Mouse (Mus musculus) adrenal gland, postnatal 4 days (tissue): Measurements from ENCODE around the gene Ahnak. TPM values are rescaled to one million over a fixed set of nuclear protein-coding genes. Genes with fewer than 3 reads are reported as not detected.
"Not testable (repeated sequence)": the region's sequence is repeated elsewhere in the genome, so short reads cannot be mapped to it uniquely, and the experiment has no call there.

ENCODE experiments used
- DNase-seq, 2 experiments: peaks; one replicate each; pipeline ENCODE4 v3.0.0; 2021 to 2022; ENCODE audit warnings: low spot score in 2 of 2, mixed read lengths in 2 of 2
- total RNA-seq, 2 experiments: library from RNA; stranded (reverse); gene quantifications; 2 replicates each; pipeline ENCODE4 v1.2.3; 2021

Ahnak gene
- total RNA-seq, 2 experiments from 2014 or later: 125 to 131 TPM

DNA sequence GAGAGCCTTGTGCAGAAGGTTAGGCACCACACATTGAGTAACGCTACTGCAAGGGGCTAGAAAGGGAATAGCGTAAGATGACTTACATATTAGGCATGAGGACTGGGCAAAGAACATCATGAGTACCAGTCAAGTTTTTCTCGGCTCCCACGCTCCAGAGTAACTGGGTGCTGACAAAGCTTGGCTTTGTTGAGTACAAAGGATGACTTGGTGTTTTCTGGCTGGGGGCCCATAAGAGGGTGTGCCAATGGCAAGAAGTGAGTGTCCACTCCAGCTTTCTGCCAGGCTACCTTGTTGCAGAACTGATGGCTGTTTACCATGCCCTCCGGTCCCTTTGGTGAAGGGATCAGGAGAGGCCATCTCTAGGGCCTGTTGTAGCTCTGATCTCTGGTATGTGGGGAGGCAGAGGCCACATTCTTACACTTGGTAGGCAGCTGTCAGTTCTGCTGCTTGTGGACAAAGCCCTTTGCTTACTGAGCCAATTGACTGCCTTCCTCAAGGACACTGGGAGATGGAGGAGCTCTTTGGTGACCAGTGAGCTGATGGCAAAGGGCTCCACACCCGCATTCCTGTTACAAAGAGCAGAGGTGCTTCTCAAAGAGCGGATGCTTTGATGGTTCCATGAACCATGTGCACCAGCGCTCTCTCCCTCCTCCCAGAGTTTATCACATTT lies 72.3 kb downstream of the Ahnak start:
- no peak for DNase-seq

DNA sequence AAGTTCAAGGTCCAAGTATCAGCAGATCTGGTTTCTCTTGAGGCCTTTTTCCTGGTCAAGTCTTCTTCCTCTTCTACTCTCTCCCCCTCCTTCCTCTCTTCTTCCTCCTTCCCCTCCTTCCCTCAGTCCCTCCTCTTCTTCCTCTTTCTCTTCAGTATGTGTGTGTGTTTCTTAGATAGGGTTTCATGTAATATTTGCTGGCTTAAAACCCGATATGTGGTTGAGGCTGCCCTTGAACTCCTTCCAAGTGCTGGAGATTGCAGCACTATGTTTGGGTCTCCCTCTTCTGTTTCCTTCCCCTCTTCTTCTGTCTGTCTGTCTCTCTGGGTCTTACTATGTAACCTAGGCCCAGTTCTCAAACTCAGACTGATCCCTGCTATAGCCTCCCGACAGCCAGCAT lies 73.7 kb downstream of the Ahnak start:
- no peak for DNase-seq

DNA sequence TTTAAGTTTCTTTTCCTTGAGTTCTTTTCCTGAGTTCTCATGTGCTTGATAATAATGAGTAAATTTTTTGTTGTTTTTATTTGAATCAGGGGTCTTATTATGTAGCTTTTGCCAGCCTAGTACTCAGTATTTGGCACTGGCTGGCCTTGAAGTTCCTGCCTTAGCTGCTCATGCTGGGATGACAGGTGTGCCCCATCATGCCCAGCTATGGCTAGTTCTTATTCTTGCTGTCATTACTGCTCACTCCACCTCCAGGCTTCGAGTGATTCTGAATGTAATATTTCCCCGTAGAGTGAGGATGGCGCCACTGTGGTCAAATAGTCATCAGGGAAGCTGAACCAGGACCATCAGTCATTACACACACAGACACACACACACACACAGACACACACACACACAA lies 74.7 kb downstream of the Ahnak start:
- DNase-seq: no peak

DNA sequence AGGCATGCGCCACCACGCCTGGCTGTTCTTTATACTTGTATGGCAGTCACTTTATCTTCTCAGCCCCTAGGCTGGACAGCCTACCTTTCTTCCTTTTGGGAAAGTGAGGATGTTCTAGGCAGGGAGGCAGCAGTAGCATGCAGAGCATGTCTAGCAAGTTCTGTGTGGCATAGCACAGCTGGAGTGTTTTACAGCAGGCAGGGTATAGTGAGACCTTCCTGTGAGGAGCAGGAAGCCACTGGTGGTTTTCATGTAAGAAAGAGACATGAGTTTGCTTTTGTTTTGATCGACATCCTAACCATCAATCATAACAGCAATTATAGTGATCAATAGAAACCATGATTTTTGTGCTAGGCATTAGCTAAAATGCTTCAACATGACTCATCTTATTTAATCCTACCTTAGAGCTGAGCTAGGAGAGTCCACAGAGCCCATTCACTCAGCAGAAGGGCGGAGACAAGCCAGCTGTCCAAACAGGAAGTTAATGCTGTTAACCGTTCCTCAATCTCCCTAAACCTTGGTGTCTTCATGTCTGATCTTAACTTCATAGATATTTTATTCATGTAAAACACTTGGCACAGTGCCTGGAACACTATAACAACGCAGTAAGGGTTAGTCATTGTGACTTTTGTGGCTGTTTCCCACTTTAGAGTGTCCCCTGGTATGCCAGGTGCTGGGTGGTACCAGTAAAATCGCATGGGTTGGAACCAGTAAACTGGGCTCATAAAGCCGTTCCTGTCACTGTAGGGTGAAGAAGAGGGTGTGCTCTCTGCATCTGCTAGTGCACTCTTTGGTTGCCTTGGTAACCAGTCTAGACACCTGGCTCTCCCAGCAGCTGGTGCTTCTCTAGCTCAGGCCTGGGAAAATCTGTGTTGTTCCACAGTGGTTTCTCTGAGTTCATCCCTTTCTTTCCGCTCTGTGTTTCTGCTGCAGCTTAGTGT lies 76.8 kb downstream of the Ahnak start:
- DNase-seq: no peak

DNA sequence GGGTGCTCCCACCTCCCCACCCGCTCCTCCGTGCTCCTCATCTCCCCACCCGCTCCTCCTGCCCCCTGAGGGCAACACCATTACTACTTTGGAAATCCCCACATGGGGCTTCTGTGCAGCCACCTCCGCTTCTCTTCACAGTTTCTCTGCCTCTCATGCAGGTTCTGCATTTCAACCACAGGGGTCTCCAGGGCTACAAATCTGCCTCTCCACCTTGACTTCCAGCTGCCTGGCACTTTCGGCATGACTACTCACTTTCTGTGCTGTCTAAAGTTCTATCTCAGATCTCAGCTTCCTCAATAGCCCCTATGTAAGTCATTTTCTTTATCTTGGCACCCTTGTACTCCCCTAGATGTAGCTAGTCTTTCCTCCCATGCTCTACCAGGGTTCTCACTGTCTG lies 78.2 kb downstream of the Ahnak start:
- no peak for DNase-seq

DNA sequence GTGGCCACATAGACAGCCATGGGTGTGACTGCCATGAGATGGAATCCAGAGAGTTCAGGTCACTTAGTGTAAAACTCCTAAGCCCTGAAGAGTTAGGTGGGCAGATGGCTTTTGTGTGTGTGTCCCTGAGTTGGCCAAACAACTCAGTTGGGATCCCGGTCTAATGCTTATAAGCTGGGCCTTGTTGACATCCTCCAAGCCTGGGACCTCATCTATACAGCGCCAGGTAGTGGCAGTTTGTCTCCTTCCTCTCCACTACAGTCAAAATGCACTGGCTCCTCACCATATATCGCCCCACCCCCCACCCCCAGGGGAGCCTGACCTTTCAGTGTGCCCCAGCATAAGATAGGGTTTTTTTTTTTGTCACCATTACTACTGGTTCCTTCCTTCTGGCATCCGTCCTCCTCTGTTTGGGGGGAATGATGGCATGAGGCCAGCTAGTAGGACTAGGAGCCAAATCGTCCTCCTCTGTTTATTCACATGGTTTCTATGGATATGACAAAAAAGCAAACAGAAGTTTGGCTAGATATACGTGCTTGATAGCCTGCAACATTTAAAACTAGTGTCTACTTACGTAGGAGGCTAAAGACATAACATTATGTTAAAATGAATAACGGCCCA lies 80.7 kb downstream of the Ahnak start:
- DNase-seq: no peak

DNA sequence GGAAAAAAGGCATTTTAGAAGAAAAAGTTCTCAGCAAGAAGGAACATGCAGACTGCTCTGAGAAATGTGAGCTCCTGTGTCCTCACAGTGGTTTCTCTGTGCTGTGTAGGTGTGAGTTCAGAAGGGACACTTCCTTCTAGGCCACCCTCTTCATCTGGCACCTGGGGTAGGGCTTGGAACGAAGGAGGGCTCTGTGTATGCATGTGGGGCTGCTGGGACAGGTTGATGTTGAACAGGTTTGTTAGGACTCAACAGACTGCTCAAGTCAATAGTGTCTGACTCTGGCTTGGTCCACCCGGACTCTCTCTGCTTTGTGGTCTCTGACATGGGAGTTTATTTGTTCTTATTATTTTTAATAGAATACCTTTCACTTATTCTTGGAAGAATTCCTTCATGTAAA lies 81.2 kb downstream of the Ahnak start:
- DNase-seq: no peak

DNA sequence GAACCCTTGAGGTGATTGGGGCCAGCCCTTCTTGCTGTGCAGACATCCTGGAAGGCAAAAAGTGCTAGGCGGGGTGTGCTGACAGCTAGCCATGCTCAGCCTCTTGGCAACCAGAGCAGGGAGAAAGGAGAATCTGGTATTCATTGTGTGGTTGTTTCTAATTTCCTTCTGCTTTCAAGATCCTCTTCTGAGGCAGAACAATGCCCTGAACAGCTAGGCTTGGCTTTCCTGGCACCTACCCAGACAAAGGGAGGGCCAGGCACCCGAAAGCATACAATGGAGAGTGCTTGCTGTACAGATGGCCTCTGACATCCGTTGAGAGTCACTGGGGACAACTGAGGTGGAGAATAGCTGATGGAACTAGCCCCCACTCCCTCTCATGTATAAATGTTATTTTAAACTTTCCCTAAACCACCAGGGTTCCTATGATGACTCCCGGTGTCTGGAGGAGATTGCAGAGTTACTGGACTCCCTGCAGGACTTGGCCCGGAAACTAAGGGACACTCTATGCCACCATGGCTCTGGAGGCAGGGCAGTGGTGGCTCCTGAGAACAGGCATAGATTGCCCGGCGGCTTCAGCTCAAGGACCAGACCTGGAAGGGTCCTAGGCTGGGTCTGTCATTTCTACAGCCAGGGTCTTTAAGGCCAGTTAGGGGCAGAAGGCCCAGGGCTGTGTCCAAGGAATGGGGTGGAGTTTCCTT lies 82.5 kb downstream of the Ahnak start:
- no peak for DNase-seq

DNA sequence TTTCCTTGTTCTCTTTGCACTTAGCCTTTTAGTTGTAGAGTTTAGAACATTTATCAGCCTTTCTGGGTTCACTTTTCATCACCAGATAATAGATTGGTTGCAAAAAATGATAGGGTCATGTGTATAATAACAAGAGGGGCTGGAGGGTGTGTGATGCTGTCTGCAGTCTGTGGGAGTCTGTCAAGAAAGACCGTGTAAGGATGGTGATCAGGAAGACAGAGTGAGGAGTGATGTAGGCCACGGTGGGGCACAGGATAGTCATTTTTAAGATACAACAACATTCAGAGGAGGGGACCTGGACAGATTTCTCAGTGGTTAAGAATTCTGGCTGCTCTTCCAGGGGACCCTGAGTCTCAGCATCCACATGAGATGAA lies 83.1 kb downstream of the Ahnak start:
- DNase-seq: no peak

DNA sequence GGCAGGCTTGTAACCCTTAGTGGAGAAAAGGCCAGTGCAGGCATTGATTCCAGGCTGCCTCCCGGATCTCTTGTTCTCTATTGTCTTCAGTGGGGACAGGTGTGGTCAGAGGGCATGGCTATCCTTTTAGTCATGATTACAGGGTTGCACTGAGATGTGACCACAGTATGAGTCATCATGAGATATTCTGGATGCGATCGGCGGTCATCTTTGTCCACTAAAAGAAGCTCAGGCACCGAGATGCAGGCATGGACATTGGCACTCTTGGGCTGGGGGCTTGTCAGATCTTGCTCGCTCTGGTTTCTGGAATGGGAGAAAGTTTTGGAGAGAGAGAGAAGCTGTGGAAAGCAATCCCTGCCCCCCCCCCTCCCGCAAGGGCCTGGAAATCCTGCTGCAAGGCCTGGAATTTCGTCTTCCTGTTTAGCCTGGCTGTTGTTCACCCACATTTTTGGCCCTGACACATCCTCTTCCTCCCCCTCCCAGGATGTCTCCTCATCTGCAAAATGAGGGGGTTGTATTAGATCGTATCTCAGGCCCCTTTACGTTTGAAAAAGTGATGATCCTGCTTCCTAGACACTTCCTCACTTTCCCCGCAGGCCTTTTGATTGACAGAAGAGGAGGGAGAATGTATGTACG lies 84.8 kb downstream of the Ahnak start:
- no peak for DNase-seq

DNA sequence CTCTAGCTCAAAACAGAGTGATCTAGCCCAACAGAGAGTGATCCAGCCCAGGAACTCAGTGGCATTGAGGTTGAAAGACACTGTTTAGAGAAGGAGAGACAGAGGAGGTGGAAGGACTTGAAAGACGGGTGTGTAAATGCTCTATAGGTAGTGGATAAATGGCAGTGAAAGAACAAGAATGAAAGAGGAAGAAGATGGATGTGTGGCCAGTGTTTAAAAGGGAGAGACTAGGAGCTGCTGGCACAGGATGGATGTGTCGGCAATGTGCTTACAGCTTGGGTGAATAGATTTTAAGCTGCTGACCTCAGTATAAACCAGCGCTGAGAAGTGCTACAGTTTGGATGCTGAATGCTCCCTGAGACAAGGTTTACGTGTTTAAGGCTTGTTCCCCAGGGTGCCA lies 85.3 kb downstream of the Ahnak start:
- DNase-seq: no peak

DNA sequence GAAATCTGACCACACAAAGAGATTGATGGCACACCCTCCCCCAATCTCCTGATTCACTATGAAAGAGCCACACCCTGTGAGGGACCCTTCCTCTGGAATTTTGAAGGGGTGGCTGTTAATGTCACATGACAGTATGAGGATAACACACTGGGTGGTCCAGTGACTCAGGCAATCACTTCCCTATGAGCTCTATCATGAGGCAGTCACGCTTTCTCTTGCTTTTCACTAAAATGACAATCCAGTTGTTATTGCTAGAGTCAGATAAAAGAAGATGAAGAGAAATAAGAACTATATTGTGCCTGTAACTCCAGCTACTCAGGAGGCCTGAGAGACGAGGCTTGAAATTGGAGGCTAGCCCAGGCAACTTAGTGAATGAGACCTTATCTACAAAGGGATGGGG lies 86.5 kb downstream of the Ahnak start:
- DNase-seq: no peak

DNA sequence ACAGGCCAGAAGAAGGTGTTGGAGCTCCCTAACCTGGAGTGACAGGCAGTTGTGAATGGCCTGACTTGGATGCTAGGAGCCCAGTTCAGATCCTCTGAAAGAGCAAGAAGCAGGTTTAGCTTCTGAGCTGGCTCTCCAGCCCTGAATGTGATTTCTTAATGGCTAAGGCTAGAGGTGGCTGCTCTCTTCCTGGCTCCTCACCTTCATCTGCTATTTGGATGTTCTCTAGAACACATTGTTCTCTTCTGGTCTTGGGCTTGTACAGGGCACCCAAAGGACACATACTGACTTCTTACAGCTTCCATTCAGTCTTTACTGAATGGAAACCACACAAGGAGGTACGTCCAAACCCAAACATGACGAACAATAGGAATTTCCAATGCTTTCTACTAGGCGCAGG lies 87.0 kb downstream of the Ahnak start:
- no peak for DNase-seq

DNA sequence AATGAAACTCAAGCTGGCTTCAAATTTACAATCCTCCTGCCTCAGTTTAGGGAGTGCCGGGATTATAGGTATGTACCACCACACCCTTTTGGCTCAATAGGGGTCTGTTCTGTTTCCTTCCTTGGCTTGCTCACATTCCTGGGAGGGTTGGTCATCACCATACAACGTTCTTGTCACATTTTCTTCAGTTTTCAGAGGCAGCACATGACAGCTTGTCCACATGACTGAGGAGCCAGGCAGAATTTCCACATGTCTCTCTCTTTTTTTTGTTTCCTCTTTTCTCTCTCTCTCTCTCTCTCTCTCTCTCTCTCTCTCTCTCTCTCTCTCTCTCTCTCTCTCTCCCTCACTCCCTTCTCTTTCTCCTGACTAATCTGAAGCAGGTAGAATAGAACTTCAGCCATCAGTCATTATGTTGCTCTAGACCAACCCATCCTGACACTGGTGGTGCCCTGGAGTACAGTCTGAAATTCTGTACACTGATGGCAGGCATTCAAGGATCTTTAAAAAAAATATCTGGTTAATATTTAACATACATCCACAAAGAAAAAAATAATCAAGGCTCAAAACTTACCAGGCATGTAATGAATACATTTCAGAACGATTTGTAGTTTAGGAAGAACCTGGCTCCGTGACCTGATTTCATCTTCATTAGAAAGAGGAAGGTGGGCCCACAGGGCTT lies 88.0 kb downstream of the Ahnak start:
- no peak for DNase-seq

DNA sequence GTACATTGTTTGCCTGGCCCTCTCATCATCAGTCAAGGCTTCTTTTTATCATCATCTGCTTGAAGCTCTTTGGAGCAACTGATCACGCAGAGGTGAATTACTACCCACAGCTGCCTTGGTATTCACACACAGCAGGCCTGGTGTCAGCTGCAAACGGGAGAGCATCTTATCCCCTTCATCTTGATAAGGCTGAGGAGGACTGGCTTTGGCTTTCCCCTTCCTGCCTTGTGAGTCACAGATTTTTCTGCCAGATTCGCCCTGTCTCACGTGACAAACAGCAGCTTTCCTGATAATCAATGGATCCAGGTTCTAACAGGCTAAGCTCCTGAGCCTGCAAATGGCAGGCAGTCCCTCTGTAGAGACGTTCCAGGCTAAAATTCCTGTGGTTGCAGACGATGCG lies 90.8 kb downstream of the Ahnak start:
- DNase-seq: no peak

DNA sequence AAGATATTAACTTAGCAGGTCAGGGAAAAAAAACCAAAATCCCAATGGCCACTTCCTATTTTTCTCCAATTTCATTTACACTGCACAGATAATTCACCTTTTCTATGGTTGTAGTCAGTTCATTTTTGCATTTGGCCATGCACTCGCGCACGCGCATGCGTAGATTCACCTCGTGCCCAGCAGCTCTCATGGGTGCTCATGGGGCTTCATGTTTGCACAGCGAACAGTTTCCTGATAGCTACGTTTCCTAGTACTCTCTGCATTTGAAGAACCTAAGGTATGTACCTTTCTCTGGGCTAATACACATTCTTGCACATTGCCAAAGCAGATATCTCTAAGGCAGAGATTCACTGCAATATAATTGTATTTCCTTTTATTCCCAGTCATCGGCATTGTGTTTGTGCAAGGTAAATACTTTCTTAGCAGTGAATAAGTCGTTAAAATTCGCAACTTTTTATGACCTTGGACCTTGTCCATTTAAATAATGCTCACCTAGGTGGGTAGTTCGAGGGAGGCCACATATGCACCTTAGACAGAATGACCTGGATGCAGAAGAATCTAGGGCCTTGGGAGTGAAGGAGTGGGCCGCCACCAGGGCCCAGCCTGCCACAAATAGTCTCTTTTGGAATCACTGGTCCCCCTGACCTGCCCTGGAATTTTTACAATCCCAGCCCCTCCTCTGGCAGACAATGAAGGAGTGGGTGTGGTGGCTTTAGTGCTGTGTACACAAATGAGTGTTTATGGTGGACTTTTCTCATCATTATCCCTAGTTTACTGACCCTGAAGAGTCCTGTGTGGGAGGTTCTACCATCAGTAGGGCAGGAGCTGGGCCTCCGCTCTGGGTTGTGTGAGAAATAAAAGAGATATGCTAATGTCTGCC lies 92.5 kb downstream of the Ahnak start:
- no peak for DNase-seq

DNA sequence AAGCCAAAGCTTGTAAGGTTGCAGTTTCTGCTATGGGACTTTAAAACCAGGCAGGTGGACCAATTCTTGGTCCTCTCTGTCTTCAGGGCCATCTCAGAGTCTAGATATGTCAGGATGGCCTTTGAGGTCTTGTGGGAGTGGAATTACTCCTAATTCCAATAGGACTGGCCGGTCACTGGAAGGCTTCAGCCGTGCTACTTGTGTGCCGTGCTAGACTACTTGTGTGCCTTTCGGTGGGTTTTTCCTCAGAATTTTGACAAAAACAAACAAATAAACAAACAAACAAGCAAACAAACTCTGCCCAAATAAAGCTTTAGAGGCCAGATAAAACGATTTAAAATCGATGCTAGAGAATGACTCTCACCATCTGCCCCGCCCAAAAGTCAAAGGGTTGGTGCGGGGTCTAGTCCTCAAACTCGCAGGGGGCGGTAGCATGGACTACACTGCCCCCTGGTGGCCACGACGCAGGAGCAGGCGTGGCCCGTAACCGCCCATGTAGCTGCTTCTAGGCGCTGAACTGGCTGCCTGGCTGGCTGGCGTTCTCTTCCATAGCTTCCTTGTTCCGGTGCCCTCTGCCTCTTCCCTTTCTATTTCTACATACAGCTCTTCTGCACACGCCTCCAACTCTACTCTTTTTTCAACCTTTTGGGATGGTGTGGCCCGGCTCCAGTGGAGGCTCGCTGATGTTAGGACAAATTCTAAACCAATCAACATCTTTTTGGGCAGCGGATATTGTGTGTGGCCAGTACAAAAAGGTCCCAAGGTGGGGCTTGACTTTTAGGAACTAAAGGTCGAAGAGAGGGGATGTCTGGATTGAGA lies 93.3 kb downstream of the Ahnak start:
- peak; percentile 61 to 67 for DNase-seq

DNA sequence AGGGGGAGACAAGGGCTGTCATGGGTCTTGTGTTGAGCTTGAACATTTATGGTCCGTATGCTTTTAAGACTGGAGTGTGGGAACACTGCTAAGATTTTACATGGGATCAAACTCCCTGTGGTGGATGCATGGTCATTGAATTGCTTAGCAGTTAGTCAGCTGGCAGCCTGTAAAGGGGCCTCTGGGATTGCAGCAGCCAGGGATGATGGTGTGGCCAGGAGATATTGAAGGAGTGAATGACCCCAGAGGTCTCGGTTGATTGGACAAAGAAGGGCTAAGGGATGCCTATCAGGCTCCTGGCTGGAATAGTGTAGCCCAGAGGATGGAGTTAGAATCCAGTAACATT lies 93.9 kb downstream of the Ahnak start:
- DNase-seq: no peak

DNA sequence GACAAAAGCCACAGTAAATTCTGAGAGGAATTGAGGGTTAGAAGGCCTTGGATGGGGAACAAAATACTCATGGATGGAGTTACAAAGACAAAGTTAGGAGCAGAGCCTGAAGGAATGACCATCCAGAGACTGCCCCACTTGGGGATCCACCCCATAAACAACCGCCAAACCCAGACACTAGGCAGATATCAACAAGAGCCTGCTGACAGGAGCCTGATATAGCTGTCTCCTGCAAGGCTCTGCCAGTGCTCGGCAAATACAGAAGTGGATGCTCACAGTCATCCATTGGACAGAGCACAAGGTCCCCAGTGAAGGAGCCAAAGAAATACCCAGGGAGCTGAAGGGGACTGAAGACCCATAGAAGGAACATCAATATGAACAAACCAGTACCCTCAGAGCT lies 94.8 kb downstream of the Ahnak start:
- not testable (repeated sequence) for DNase-seq
